Mouse (Mus musculus) lung, adult 2 months (tissue): ENCODE measurements at regions not wholly inside any gene's neighbourhood (a gene's known extent, or its start where the extent isn't known, plus 50 kb on each side); places are given as distances from the start of the nearest gene placed in this dataset.

ENCODE experiments used
- DNase-seq: peaks from one replicate; pipeline ENCODE4 v3.0.0; 2022
- H3K4me1 ChIP-seq: fragments of 200-500 bp; 2 replicates; pipeline ENCODE4 v1.6.1; 2011; ENCODE audit warnings: low read length; ENCODE audit not compliant: control insufficient read depth, insufficient read depth
- H3K4me3 ChIP-seq: fragments of 200-500 bp; replicated peaks from 2 replicates; pipeline ENCODE3; 2011; ENCODE audit warnings: low read depth, mild to moderate bottlenecking, control low read depth, low read length; ENCODE audit errors: extremely low read depth
- CTCF ChIP-seq: fragments of 200-500 bp; IDR thresholded peaks from 2 replicates; pipeline ENCODE4 v1.5.1; 2011; ENCODE audit warnings: mild to moderate bottlenecking, low read length, control low read depth; ENCODE audit not compliant: insufficient read depth
- POLR2A ChIP-seq: fragments of 200-500 bp; IDR thresholded peaks from 2 replicates; pipeline ENCODE4 v1.6.1; 2011; ENCODE audit warnings: low read depth, mild to moderate bottlenecking, control low read depth, low read length, borderline replicate concordance; ENCODE audit errors: extremely low read depth
- WGBS: fragments of 180-500 bp; shearing (Covaris S2); methylation state at CpG from one replicate; pipeline ENCODE4 v1.1.7; 2018; 5-methylcytosine and 5-hydroxymethylcytosine counted together

- no peak for TF ChIP-seq POLR2A
- Histone ChIP-seq H3K4me1 (no peaks in the 10 kb centered on the region), H3K4me3 (no peak overlapping the region)
- WGBS, result 48% methylated on average over 3 of the region's 3 CpGs
- DNase-seq, result no peak
These were observed 75.6 kb upstream of the Nrp1 start for GRCm38 (mm10) chr8:128282802-128283201.

DNA sequence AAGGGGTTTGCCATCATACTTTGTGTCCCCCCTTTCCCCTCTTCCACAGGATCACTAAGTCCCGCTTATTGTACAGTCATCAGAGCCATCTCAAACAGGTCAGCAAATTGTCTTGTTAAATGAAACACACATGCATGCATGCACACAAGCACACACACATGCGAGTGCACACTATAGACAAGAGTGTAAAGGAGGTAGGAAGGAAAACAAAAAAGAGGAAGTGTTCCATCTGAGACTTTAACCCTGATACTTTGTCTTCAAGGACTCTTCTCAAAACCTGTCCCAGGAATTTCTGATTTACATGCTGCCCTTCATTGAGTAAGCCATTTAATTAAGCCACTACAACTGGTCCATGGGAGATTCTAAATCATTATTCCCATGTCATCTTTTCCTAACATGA, 75.0 kb upstream of the Nrp1 start:
- 89% methylated on average over 2 of the region's 2 CpGs for WGBS
- DNase-seq, result no peak
- H3K4me1 ChIP-seq, result no peaks in the 10 kb centered on the region
- H3K4me3 ChIP-seq, result no peak overlapping the region
- TF ChIP-seq CTCF (no peak), POLR2A (no peak)

- DNase-seq, result no peak
- 48% methylated on average over 3 of the region's 3 CpGs for WGBS
- Histone ChIP-seq H3K4me1 (no peaks in the 10 kb centered on the region), H3K4me3 (no peak overlapping the region)
- TF ChIP-seq POLR2A (no peak), CTCF (no peak)
These were observed 73.6 kb upstream of the Nrp1 start for GRCm38 (mm10) chr8:128284816-128285215.

GRCm38 (mm10) chr8:128290076-128290475, 68.3 kb upstream of the Nrp1 start:
- no peak for TF ChIP-seq POLR2A
- TF ChIP-seq CTCF, result no peak
- DNase-seq, result no peak

DNA sequence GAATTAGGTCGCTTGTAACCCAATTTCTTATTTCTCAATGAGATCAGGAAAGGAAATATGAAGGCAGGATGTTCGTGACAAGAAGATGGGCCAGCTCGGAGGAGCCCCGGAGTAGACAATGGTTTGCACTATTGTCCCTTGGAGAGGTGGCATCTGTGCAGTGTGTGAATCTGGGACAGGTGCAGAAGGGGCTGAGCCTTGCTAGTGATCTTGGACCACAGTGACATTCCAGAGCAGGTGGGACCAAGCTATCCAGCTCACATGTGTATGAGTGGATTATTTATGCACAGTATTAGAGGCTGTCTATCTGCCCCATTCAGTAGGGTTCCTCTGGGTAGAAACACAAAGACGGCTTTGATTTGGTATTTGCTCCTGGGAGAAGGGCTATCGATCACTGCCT, 66.0 kb upstream of the Nrp1 start:
- H3K4me1 ChIP-seq, result no peaks in the 10 kb centered on the region
- DNase-seq, result no peak
- whole genome bisulfite sequencing, result 78% methylated on average over 6 of the region's 6 CpGs
- TF ChIP-seq POLR2A (no peak), CTCF (no peak)
- no peak overlapping the region for H3K4me3 ChIP-seq

More at GRCm38 (mm10) chr8:128290076-128290475, 68.3 kb upstream of the Nrp1 start:
- Histone ChIP-seq H3K4me1 (no peaks in the 10 kb centered on the region), H3K4me3 (no peak overlapping the region)
- WGBS, result 51% methylated on average over 4 of the region's 4 CpGs

DNA sequence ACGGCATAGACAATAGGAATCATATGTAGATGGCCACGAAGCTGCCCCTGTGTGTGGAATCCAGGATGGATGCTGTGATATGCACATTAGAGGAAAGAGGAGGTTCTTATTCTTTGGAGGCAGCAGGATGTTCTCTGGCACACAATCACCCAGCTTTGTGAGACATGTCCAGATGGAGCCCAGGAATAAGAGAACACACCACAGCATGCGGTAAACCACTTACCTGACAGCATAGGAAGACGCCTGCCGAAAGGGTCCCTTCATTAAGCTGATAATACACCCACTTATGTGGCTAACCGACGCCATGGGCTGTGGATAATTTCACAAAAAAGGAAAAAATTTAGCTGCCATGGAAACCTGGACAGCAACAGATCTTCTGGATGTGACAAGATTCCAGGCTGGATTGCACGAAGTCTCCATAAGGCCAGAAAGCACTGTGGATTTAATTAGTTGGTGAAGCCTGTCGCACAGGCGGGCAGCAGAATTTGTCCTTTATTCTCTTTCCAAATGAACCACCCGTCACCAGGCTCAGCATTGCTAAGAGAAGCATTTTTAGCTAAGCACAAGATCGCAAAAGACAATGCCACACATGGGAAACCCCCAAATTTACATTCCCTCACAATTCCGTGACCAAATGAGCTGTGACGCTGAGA, 61.5 kb upstream of the Nrp1 start:
- TF ChIP-seq POLR2A (no peak), CTCF (no peak)
- WGBS, result 88% methylated on average over 14 of the region's 14 CpGs
- H3K4me3 ChIP-seq, result no peak overlapping the region
- no peaks in the 10 kb centered on the region for H3K4me1 ChIP-seq
- no peak for DNase-seq

GRCm38 (mm10) chr8:128302322-128302721, 56.1 kb upstream of the Nrp1 start:
- 63% methylated on average over 2 of the region's 2 CpGs for WGBS
- DNase-seq, result no peak
- TF ChIP-seq POLR2A, result no peak
- no peak for TF ChIP-seq CTCF
- Histone ChIP-seq H3K4me1 (no peaks in the 10 kb centered on the region), H3K4me3 (no peak overlapping the region)
